Mouse (Mus musculus) lung, postnatal 0 days (tissue): ENCODE measurements around the gene Gm10644. TPM values are rescaled to one million over a fixed set of nuclear protein-coding genes. Genes with fewer than 3 reads are reported as not detected.

Experiments
- ATAC-seq: fragments of 200-750 bp; cut with Nextera tagmentation; 2 replicates; pipeline ENCODE4 v1.8.0; 2017; ENCODE audit warnings: moderate library complexity
- DNase-seq: peaks from one replicate; pipeline ENCODE4 v3.0.0-alpha.2; 2016; ENCODE audit warnings: low spot score
- H3K27ac ChIP-seq: fragments of 300-500 bp; sonication (generic); 2 replicates; pipeline ENCODE4 v1.5.1; 2014; ENCODE audit warnings: antibody characterized with exemption, mild to moderate bottlenecking, low read length, mixed read lengths
- H3K27me3 ChIP-seq: fragments of 300-500 bp; sonication (generic); replicated peaks from 2 replicates; pipeline ENCODE4 v1.6.1; 2014; ENCODE audit warnings: low read length, mixed read lengths; ENCODE audit not compliant: insufficient read depth
- H3K36me3 ChIP-seq: fragments of 300-500 bp; sonication (generic); 2 replicates; pipeline ENCODE4 v1.6.1; 2014; ENCODE audit warnings: low read length, mixed read lengths; ENCODE audit not compliant: insufficient read depth
- H3K4me1 ChIP-seq: fragments of 300-500 bp; sonication (generic); 2 replicates; pipeline ENCODE4 v1.6.1; 2014; ENCODE audit warnings: antibody characterized with exemption, low read depth, low read length, mixed read lengths; ENCODE audit not compliant: insufficient read depth
- H3K4me2 ChIP-seq: fragments of 300-500 bp; sonication (generic); replicated peaks from 2 replicates; pipeline ENCODE4 v1.6.1; 2014; ENCODE audit warnings: low read depth, mild to moderate bottlenecking, low read length, moderate library complexity, mixed read lengths
- H3K4me3 ChIP-seq: fragments of 300-500 bp; sonication (generic); 2 replicates; pipeline ENCODE4 v1.5.1; 2014; ENCODE audit warnings: low read depth, low read length
- H3K9ac ChIP-seq: fragments of 300-500 bp; sonication (generic); replicated peaks from 2 replicates; pipeline ENCODE4 v1.6.1; 2014; ENCODE audit warnings: low read depth, mild to moderate bottlenecking
- H3K9me3 ChIP-seq: fragments of 300-500 bp; sonication (generic); 2 replicates; pipeline ENCODE4 v1.6.1; 2016; ENCODE audit warnings: low read length, mixed read lengths
- CTCF ChIP-seq: IDR thresholded peaks from 2 replicates; pipeline ENCODE4 v1.5.1; 2016; ENCODE audit warnings: antibody characterized with exemption, mild to moderate bottlenecking
- EP300 ChIP-seq: IDR thresholded peaks from 2 replicates; pipeline ENCODE4 v1.6.1; 2016; ENCODE audit warnings: antibody characterized with exemption, mild to moderate bottlenecking, control low read depth
- WGBS: fragments of 180-500 bp; shearing (Covaris S2); extraction: QIAGEN DNeasy Blood & Tissue Kit; methylation state at CpG from one replicate; pipeline ENCODE4 v1.1.7; 2014; 5-methylcytosine and 5-hydroxymethylcytosine counted together
- polyA plus RNA-seq: library from polyadenylated mRNA; unstranded; fragments of >200 nt; fragmentation: Nextera tagmentation; extraction: Ambion mirVana; gene quantifications from 2 replicates; pipeline ENCODE4 v1.2.1, GENCODE M21; 2015

Gene Gm10644
- polyA plus RNA-seq, 1 experiment from 2014 or later: 0.12 TPM

GRCm38 (mm10) chr8:83901566-83902485 lies 53.2 kb downstream of the Gm10644 start:
- H3K4me3 ChIP-seq: peak overlapping the region; percentile 81
- 15% methylated on average over 13 of the region's 14 CpGs for WGBS
- no peaks in the 10 kb centered on the region for H3K27me3 ChIP-seq
- H3K27ac ChIP-seq: no peak overlapping the region
- TF ChIP-seq CTCF: no peak
- no peak for TF ChIP-seq EP300
- H3K36me3 ChIP-seq: no peaks in the 10 kb centered on the region
- peak overlapping the region; percentile 100 for H3K4me2 ChIP-seq
- no peaks in the 10 kb centered on the region for H3K4me1 ChIP-seq
- no peak overlapping the region for H3K9ac ChIP-seq
- no peaks in the 10 kb centered on the region for H3K9me3 ChIP-seq
- DNase-seq (no peak), ATAC-seq (no peak)

- Histone ChIP-seq H3K4me2 (peak overlapping the region; percentile 100), H3K36me3 (no peaks in the 10 kb centered on the region), H3K4me3 (peak overlapping the region; percentile 81), H3K27me3 (no peaks in the 10 kb centered on the region), H3K9ac (peak overlapping the region; percentile 60), H3K9me3 (no peaks in the 10 kb centered on the region), H3K4me1 (no peaks in the 10 kb centered on the region), H3K27ac (0 out of 2 replicates have a peak overlapping the region, but pooled peaks have one; percentile 92)
- ATAC-seq (no peak), DNase-seq (peak; percentile 30)
- TF ChIP-seq EP300: no peak
- no peak for TF ChIP-seq CTCF
- WGBS: 2% methylated on average over 13 of the region's 40 CpGs
These were observed 54.1 kb downstream of the Gm10644 start for GRCm38 (mm10) chr8:83900957-83901270.

GRCm38 (mm10) chr8:83900266-83900956 lies 54.6 kb downstream of the Gm10644 start:
- Histone ChIP-seq H3K4me1 (no peaks in the 10 kb centered on the region), H3K9ac (peak overlapping the region; percentile 60), H3K4me3 (peak overlapping the region; percentile 81), H3K27me3 (no peaks in the 10 kb centered on the region), H3K9me3 (no peaks in the 10 kb centered on the region), H3K27ac (peak overlapping the region; percentile 92), H3K4me2 (peak overlapping the region; percentile 100), H3K36me3 (no peaks in the 10 kb centered on the region)
- under 1% methylated on average over 24 of the region's 100 CpGs for WGBS
- TF ChIP-seq CTCF (no peak), EP300 (no peak)
- peak; percentile 17 for DNase-seq
- ATAC-seq: peak; percentile 32

- WGBS: 1% methylated on average over 59 of the region's 70 CpGs
- Histone ChIP-seq H3K4me3 (peak within 1 kb of the TSS; percentile 81), H3K4me1 (no peaks in the 10 kb centered on the region)
These were observed 55.4 kb downstream of the Gm10644 start, which contains the start of gene Adgrl1 for GRCm38 (mm10) chr8:83899363-83900252. Gene Adgrl1, plus strand, starts transcription at chr8:83900105.

GRCm38 (mm10) chr8:83898985-83899362 lies 56.0 kb downstream of the Gm10644 start:
- TF ChIP-seq CTCF (no peak), EP300 (no peak)
- Histone ChIP-seq H3K4me1 (no peaks in the 10 kb centered on the region), H3K27me3 (peaks cover 6% of the 10 kb centered on the region; the same call in 1 of the 2 replicates), H3K27ac (peak overlapping the region; percentile 51; the same call in 1 of the 2 replicates), H3K36me3 (no peaks in the 10 kb centered on the region), H3K9ac (no peak overlapping the region), H3K4me2 (peak overlapping the region; percentile 100), H3K4me3 (peak overlapping the region; percentile 81), H3K9me3 (no peaks in the 10 kb centered on the region)
- peak; percentile 6 for ATAC-seq
- peak; percentile 87 for DNase-seq
- WGBS: under 1% methylated on average over 13 of the region's 13 CpGs

More at GRCm38 (mm10) chr8:83899363-83900252, 55.4 kb downstream of the Gm10644 start, which contains the start of gene Adgrl1:
- H3K27ac ChIP-seq: peak within 1 kb of the TSS; percentile 92
- DNase-seq (peak; percentile 98), ATAC-seq (peak; percentile 89)
- peak within 1 kb of the TSS; percentile 100 for H3K4me2 ChIP-seq
- TF ChIP-seq CTCF (no peak), EP300 (no peak)
- peak within 1 kb of the TSS; percentile 60 for H3K9ac ChIP-seq
- no peaks in the 10 kb centered on the region for H3K36me3 ChIP-seq
- H3K27me3 ChIP-seq: peaks cover 6% of the 10 kb centered on the region; the same call in 1 of the 2 replicates
- no peaks in the 10 kb centered on the region for H3K9me3 ChIP-seq
